Mouse (Mus musculus) cerebellum, adult 9-11 months (tissue): ENCODE measurements around the gene Ripk1.
"Not testable (repeated sequence)": the region's sequence is repeated elsewhere in the genome, so short reads cannot be mapped to it uniquely, and the experiment has no call there.

Experiments used
- DNase-seq: peaks from one replicate; pipeline ENCODE4 v3.0.0; 2022

Gene Ripk1

DNA sequence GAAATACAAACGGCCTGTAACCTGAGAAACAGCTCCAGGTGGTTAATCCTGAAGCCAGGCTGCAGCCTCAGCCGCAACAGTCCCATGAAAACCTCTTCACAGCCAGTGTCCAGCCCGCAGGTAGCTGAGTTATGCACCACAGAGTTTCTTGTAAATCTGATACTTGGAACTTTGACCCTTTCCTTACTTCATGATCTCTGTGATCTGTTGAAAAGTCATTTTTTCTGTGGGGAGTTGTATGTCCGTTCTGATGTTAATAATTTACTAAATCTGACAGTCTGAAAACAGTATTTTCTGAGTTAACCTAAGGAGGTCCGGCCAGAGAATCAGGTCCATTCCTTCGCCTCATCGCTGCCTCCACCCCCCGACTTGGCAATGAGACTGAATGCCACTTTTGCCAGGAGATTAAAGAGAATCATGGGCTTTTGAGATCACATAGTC lies 36.8 kb downstream of the Ripk1 start:
- no peak for DNase-seq

- no peak for DNase-seq
Observed at GRCm38 (mm10) chr13:34040091-34040490, 37.9 kb downstream of the Ripk1 start.

GRCm38 (mm10) chr13:34043716-34044393 lies 41.7 kb downstream of the Ripk1 start:
- no peak for DNase-seq

- no peak for DNase-seq
Observed at GRCm38 (mm10) chr13:34045511-34046249, 43.5 kb downstream of the Ripk1 start.

- DNase-seq = peak; percentile 76
Observed at GRCm38 (mm10) chr13:34046421-34047012, 44.4 kb downstream of the Ripk1 start.

DNA sequence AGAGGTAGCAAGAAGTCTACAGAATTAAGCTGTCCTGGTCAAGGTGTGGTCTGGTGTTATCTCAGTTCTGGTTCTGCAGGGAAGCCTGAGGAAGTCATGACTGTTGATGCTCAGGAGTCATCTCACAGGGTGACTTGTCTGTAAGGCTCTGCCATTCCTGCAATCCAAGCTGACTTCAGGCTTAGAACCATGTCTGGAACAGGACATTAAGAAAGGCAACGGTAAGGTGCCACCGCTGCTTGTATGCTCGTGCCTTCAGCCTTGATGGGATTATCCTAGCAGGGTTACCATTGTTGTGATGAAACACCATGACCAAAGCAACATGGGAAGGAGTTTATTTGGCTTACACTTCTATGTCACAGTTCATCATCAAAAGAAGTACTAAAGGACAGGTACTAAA lies 45.4 kb downstream of the Ripk1 start:
- no peak for DNase-seq

GRCm38 (mm10) chr13:34050479-34050878 lies 48.3 kb downstream of the Ripk1 start:
- no peak for DNase-seq

DNA sequence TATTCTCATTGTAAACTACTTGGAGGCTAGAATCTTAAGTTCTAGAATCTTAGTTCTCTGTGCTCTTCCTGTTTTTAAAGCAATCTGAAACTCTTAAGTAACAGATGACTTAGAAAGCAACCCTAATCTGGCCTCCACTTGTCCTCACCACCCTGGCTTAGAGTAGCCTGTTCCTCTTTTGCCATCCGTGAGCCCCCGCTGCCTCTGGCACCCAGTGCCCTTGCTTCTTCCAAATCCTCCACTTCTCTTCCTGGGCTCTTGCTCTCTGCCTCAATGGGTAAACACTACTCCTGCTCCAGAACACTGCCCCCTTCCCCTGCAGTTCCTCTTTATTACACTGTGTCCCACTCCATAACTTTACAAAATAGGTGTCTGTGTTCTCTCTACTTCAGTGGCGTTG lies 49.5 kb downstream of the Ripk1 start:
- no peak for DNase-seq

- DNase-seq = no peak
Observed at GRCm38 (mm10) chr13:34053673-34054282, 51.6 kb downstream of the Ripk1 start.

GRCm38 (mm10) chr13:34054391-34054790 lies 52.2 kb downstream of the Ripk1 start:
- DNase-seq = no peak

GRCm38 (mm10) chr13:34054983-34055382 lies 52.8 kb downstream of the Ripk1 start:
- no peak for DNase-seq

- DNase-seq = no peak
Observed at GRCm38 (mm10) chr13:34057252-34057651, 55.1 kb downstream of the Ripk1 start.

GRCm38 (mm10) chr13:34060061-34060460 lies 57.9 kb downstream of the Ripk1 start:
- DNase-seq = no peak

GRCm38 (mm10) chr13:34062466-34062865 lies 60.3 kb downstream of the Ripk1 start:
- DNase-seq = no peak

DNA sequence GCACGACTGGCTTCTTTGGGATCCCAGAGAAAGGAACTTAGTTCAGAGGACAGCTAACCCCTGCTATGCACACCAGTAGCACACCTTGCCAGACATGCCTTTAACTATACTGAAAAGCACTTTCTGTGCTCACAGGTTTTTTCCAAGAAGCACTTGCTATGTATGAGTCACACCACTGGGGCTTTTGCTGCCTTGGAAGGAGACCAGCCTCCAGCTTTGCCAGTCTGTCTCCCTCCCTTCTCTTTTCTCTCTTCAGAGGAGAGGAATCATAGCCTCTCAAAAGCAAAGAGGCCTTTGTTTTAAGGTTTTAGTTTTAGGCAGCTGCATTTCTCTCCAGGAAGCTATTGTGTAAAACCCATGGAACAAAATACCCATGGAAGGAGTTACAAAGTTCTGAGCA lies 64.2 kb downstream of the Ripk1 start:
- DNase-seq = no peak

DNA sequence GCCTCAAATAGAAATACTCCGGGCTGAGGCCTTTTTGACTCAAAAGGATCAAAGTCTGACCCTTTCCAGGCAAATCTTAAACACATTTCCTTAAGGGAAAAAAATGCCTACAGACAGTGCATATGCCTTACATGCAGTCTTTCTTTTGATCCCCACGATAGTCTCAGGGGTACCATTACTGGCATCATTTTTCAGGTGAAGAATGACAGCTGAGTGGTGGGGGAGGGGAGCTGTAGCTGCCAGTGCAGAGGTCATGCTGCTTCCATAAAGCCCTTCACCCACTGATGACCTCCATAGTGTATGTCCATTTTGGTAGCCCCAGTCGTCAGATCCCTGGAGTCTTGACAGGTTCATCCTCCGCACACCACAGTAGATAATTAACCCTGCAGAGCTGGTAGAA lies 68.1 kb downstream of the Ripk1 start:
- DNase-seq = no peak

- DNase-seq = no peak
Observed at GRCm38 (mm10) chr13:34071836-34072235, 69.7 kb downstream of the Ripk1 start.

DNA sequence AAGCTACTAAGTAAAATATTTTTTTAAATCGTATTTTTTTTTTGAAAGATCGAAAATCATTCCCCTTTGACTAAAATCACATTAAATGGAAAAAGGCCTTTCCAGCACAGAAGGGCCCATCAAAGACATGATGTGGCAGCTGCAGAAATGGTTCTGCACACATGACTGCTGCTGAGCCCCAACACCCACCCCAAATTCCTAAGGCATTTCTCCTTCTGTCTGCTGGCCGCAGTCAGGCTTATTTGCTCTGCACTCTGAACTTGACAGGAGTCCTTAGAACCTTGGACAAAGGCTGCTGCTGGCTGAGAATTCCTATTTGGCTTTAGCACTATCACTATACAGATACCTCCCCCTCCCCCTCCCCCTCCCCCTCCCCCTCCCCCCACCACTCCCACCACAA lies 70.7 kb downstream of the Ripk1 start:
- DNase-seq = no peak

DNA sequence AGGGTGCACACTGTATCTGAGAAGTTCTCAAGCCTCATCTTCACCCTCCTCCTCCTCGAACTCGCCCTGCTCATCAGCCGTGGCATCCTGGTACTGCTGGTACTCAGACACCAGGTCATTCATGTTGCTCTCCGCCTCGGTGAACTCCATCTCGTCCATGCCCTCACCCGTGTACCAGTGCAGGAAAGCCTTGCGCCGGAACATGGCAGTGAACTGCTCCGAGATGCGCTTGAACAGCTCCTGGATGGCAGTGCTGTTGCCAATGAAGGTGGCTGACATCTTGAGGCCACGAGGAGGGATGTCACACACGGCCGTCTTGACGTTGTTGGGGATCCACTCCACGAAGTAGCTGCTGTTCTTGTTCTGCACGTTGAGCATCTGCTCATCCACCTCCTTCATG lies 72.3 kb downstream of the Ripk1 start:
- DNase-seq = not testable (repeated sequence)

DNA sequence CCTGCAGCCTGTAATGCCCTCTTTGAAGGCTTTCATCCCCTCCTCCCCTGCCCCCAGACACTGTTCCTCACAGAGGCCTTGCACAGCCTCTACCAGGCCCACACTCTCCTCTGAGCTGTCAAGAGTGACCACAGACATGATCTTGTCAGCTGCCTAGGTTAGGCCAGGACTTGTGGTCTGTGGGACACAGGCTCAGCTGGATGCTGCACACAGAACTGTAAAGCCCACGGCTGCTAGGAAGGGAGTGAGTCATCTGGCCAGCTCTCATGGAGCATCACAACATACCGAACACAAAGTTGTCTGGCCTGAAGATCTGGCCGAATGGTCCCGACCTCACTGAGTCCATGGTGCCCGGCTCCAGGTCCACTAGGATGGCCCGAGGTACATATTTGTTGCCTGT lies 73.7 kb downstream of the Ripk1 start:
- not testable (repeated sequence) for DNase-seq

DNA sequence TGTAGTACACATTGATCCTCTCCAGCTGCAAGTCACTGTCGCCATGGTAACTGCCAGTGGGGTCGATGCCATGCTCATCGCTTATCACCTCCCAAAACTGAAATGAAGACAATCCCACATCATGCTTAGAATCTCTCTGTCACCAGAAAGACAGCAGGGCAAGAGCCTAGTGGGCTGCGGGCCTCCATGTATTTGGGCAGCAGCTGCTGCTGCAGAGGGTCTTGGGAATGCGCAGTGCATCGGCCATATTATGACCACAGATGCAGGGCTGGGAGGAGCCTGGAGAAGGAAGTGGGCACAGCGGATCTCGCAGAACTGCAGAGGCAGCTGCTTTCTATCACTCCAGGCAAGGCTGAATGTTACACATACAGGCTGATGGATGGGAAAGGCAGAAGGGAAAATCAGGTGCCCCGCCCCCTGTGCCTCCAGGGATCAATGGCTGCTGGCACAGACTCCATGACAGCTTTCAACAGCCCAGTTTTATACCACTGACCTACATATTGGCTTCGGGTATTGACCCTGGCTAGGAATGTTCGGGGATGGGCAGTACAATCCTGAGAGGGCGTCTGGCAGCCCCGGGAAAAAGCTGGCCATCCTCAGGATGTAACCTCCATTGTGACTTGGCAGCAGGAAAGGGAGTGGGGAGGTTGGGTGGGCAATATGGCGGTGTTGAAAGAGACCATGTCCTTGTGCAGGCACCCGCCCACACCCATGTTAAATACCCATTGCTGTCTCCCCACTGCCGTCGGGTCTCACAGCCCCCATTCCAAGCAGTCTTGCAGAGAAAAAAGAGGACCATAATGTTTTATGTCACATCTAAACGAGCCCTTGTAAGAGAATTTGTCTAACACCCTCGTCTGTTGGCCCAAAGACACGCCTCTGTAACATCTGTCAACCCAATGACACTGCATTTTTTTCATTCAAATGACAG lies 74.7 kb downstream of the Ripk1 start:
- peak; percentile 59 for DNase-seq

DNA sequence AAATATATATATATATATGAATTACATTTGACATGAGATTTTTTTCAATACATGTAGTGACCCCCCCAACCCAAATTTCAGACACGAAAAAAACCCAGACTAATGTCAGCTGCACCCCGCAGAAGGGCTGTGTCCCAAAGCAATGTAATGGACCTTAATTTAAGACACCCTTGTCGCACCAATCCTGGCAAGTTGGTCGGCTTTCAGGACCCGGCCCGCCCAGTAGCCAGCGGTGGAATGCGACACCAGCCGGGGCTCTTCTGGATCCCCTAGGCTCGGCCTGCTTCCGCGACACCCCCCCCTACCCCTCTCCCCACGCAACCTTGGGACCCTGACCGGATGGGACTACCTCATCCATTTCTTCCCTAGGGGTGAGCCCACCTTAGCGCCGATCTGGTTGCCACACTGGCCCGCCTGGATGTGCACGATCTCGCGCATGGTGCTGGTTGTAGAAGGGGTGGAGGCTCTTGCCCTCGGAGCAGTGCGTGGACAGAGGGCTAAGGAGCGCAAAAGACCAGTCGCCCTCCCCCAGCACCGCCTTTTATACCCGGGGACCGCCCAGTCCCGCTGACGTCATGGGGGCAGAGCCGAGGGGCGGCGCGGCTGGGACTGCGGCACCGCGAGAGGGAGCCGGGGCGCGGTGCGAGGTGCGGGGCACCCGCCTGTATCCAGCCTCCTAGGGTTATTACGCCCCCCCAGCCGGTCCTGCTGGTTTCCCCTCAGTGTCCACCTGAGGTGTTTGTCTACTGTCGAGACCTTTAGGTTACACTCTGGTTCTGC lies 75.5 kb downstream of the Ripk1 start, which contains the start of gene Tubb2a:
Gene Tubb2a (minus strand): TSS at position 516 of the 780 bp plus-strand sequence.
- peak; percentile 91 for DNase-seq
